Mouse (Mus musculus) limb, embryonic 13.5 days (tissue): ENCODE measurements around the gene Taf5l. TPM values are rescaled to one million over a fixed set of nuclear protein-coding genes. Genes with fewer than 3 reads are reported as not detected.
A peak's percentile ranks its signal among the peaks of the same experiment; 100 is the strongest.

Source experiments
- ATAC-seq: fragments of 200-750 bp; cut with Nextera tagmentation; 2 replicates; pipeline ENCODE4 v1.8.0; 2017; ENCODE audit warnings: low read depth, moderate number of reproducible peaks, moderate TSS enrichment; ENCODE audit not compliant: low FRiP score
- H3K27ac ChIP-seq: fragments of 300-500 bp; sonication (generic); 2 replicates; pipeline ENCODE4 v1.5.1; 2015; ENCODE audit warnings: inconsistent platforms, mild to moderate bottlenecking, moderate library complexity
- H3K27me3 ChIP-seq: fragments of 300-500 bp; sonication (generic); 2 replicates; pipeline ENCODE4 v1.6.1; 2015; ENCODE audit warnings: mild to moderate bottlenecking, inconsistent platforms
- H3K36me3 ChIP-seq: fragments of 300-500 bp; sonication (generic); 2 replicates; pipeline ENCODE4 v1.6.1; 2015; ENCODE audit warnings: inconsistent platforms, mild to moderate bottlenecking, moderate library complexity
- H3K4me1 ChIP-seq: fragments of 300-500 bp; sonication (generic); 2 replicates; pipeline ENCODE4 v1.6.1; 2015; ENCODE audit warnings: inconsistent platforms
- H3K4me2 ChIP-seq: fragments of 300-500 bp; sonication (generic); replicated peaks from 2 replicates; pipeline ENCODE4 v1.6.1; 2015; ENCODE audit warnings: inconsistent platforms, mild to moderate bottlenecking, moderate library complexity
- H3K4me3 ChIP-seq: fragments of 300-500 bp; sonication (generic); 2 replicates; pipeline ENCODE4 v1.5.1; 2015; ENCODE audit warnings: moderate library complexity, mild to moderate bottlenecking, inconsistent platforms
- H3K9ac ChIP-seq: fragments of 300-500 bp; sonication (generic); 2 replicates; pipeline ENCODE4 v1.6.1; 2015; ENCODE audit warnings: mild to moderate bottlenecking, inconsistent platforms
- H3K9me3 ChIP-seq: fragments of 300-500 bp; sonication (generic); 2 replicates; pipeline ENCODE4 v1.6.1; 2016; ENCODE audit warnings: inconsistent platforms
- WGBS: fragments of 180-500 bp; shearing (Covaris S2); methylation state at CpG from one replicate; pipeline ENCODE4 v1.1.7; 2015; 5-methylcytosine and 5-hydroxymethylcytosine counted together
- microRNA counts: library from miRNA; unstranded; fragments of <30 nt; microRNA quantifications from one replicate; lab custom pipeline; 2016
- microRNA-seq: library from miRNA; unstranded; fragments of <30 nt; microRNA quantifications from one replicate; pipeline ENCODE4, GENCODE M21; 2016
- polyA plus RNA-seq: library from polyadenylated mRNA; unstranded; fragments of >200 nt; fragmentation: Nextera tagmentation; extraction: Ambion mirVana; gene quantifications from 2 replicates; pipeline ENCODE4 v1.2.1, GENCODE M21; 2015

Taf5l gene
- polyA plus RNA-seq, 1 experiment from 2014 or later: 38.7 TPM

DNA sequence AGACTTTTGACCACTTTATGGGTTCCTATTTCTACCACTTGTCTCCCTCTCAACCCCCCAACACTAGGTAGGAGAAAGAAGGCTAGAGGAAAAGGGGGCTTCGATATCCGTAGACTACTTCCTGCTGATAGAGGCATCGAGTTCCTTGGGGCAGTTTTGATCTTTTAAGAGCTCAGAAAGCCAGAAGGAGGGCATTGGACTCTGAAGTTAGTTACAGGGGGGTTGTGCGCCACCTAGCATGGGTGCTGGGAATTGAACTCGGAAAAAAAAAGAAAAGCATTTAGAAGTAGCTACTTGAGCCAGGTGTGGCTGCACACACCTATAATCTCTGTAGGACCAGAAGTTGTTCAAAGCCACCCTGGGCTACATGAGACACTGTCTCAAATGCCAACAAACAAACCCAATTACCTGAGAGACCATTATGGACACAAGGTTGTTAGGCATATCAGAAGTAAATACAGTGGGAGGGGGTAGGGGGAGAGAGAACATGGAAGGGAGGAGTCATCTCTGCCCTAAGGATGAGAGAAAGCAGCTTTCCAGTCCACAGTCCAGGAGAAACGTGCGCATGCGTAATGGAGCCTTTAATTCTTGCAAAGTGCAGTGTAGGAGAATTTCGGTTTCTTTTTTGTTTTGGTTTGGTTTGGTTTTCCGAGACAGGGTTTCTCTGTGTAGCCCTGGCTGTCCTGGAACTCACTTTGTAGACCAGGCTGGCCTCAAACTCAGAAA is 71.0 kb downstream of the Taf5l start:
- peak overlapping the region; percentile 98 for H3K4me2 ChIP-seq
- no peaks in the 10 kb centered on the region for H3K9me3 ChIP-seq
- WGBS: 33% methylated on average over 10 of the region's 10 CpGs
- H3K27me3 ChIP-seq: no peaks in the 10 kb centered on the region
- peak overlapping the region; percentile 99 for H3K4me3 ChIP-seq
- ATAC-seq: no peak
- peak overlapping the region; percentile 87 for H3K9ac ChIP-seq
- 0 out of 2 replicates have a peak overlapping the region, but pooled peaks have one; percentile 74 for H3K27ac ChIP-seq
- peaks cover 14% of the 10 kb centered on the region for H3K4me1 ChIP-seq
- peaks cover 28% of the 10 kb centered on the region for H3K36me3 ChIP-seq

DNA sequence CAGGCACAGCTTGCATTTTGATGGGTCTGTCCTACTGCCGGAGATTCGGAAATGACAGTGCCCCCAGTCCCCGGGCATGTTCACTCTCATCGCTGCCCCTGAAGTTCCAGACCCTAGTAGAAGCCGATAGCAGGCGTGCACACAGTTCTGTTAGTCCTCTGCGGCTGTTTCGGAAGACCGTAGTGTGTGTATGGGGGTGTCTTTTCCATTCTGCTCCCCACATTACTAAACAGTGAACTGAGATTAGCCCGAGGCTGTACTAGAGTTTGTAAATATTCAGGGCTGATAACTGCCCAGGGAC is 71.6 kb downstream of the Taf5l start:
- Histone ChIP-seq H3K36me3 (peaks cover 30% of the 10 kb centered on the region), H3K4me1 (peaks cover 14% of the 10 kb centered on the region), H3K4me3 (peak overlapping the region; percentile 99), H3K27me3 (no peaks in the 10 kb centered on the region), H3K9me3 (no peaks in the 10 kb centered on the region), H3K4me2 (peak overlapping the region; percentile 98), H3K27ac (peak overlapping the region; percentile 74), H3K9ac (peak overlapping the region; percentile 87)
- ATAC-seq: peak; percentile 46; the same call in 1 of the 2 replicates
- WGBS: 6% methylated on average over 10 of the region's 10 CpGs

DNA sequence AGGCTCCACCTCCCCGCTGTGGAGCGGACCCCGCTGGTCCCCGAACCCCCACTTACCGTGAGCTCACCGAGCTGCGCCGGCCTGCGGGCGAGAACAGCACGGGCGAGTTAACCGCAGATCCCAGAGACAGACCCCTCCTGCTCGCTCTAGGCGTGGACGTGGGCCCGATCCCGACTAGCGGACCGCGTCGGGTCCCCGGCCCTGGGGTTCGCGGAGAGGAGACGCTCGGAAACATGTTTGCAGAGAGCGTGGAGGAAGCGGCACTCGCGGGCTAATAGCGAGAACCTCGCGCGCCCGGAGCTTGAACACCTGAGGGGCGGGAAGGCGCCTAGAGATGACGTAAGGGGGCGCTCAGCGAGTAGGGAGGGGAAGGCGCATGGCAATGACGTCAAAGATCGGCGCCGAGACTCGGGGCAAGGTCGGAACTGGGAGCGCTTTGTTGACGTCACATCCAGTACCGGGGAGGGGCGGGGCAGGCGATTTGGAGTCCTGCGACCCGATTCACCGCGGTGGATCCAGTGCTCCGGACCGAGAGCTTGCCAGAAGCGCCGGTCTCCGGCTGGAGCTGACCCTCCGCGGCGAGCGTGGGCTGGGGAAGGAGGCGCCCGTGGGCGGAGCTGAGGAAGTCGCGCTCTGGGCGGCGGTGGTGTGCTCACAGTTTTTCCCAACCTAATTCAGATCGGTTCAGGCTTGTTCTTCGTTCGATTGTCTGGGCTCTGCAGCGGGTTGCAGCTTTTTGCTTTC is 72.1 kb downstream of the Taf5l start, which contains the start of gene Nup133:
Gene Nup133, minus strand, starts transcription at position 324 of the 744 bp plus-strand sequence.
- WGBS: under 1% methylated on average over 76 of the region's 77 CpGs
- peak; percentile 92 for ATAC-seq

More for the DNA sequence above, 72.1 kb downstream of the Taf5l start, which contains the start of gene Nup133:
- Histone ChIP-seq H3K9me3 (no peaks in the 10 kb centered on the region), H3K9ac (peak within 1 kb of the TSS; percentile 87), H3K27ac (peak within 1 kb of the TSS; percentile 74), H3K27me3 (no peaks in the 10 kb centered on the region), H3K4me3 (peak within 1 kb of the TSS; percentile 99), H3K36me3 (peaks cover 28% of the 10 kb centered on the region), H3K4me1 (peaks cover 14% of the 10 kb centered on the region), H3K4me2 (peak within 1 kb of the TSS; percentile 98)

MicroRNAs within 50 kb of the gene (microRNA counts, 519-probe panel; counts per million panel counts)
- microRNA mmu-miR-1967 (lab: Ali Mortazavi, UCI): 1,070 counts per million, percentile 7 among the panel's probes with 10 or more counts

Small RNAs within 50 kb of the gene (microRNA-seq; reads per million reads assigned to microRNA genes)
- gene Mir1967: not detected

Other genes starting within 250 kb of the Taf5l start
- gene Rab4a, start 215.4 kb downstream of the Taf5l start, polyA plus RNA-seq: 47.5 and 49.9 TPM in 2 replicates
- gene Ccsap, start 161.2 kb downstream of the Taf5l start, polyA plus RNA-seq: 3.1 and 3.6 TPM in 2 replicates
- 396 and 411 TPM in 2 replicates for gene Acta1, start 126.6 kb downstream of the Taf5l start, polyA plus RNA-seq
- 36.3 and 36.5 TPM in 2 replicates for gene Nup133, start 72.1 kb downstream of the Taf5l start, polyA plus RNA-seq
- 17.0 TPM in 2 replicates for gene Abcb10, start 38.3 kb downstream of the Taf5l start, polyA plus RNA-seq
- 4.5 and 5.5 TPM in 2 replicates for gene Urb2, start 111 bp upstream of the Taf5l start, polyA plus RNA-seq
- gene Galnt2, start 210.0 kb upstream of the Taf5l start, polyA plus RNA-seq: 48.0 and 51.4 TPM in 2 replicates